Mouse (Mus musculus) MEL (cell line): Measurements from ENCODE around the gene Ankmy2. TPM values are rescaled to one million over a fixed set of nuclear protein-coding genes. Genes with fewer than 3 reads are reported as not detected.

Experiments used
- DNase-seq: peaks from one replicate; pipeline ENCODE4 v3.0.0; 2011; ENCODE audit warnings: low read depth, low spot score
- H3K27ac ChIP-seq: 2 replicates; pipeline ENCODE4 v1.5.1; 2012; ENCODE audit warnings: low read depth, mild to moderate bottlenecking, control low read depth, low read length, moderate library complexity; ENCODE audit not compliant: control insufficient read depth
- H3K27me3 ChIP-seq, 2 experiments: fragments of 150-350 bp in 1 of 2; sonication (generic) in 1 of 2; 2 replicates each; pipeline ENCODE4 v1.6.1; 2012; ENCODE audit warnings: low read length in 2 of 2, mild to moderate bottlenecking in 2 of 2, improper control_type of control experiment in 1 of 2, moderate library complexity in 1 of 2; ENCODE audit not compliant: insufficient read depth in 2 of 2, control insufficient read depth in 1 of 2
- H3K36me3 ChIP-seq, 2 experiments: 2 replicates each; pipeline ENCODE4 v1.6.1; 2012 to 2014; ENCODE audit warnings: low read length in 2 of 2, improper control_type of control experiment in 1 of 2, inconsistent platforms in 1 of 2, mild to moderate bottlenecking in 1 of 2; ENCODE audit not compliant: insufficient read depth in 2 of 2, control insufficient read depth in 1 of 2
- H3K4me1 ChIP-seq, 2 experiments: fragments of 150-350 bp in 1 of 2; sonication (generic) in 1 of 2; 2 replicates each; pipeline ENCODE4 v1.6.1; 2012; ENCODE audit warnings: low read length in 2 of 2, improper control_type of control experiment in 1 of 2, mild to moderate bottlenecking in 1 of 2; ENCODE audit not compliant: insufficient read depth in 2 of 2, control insufficient read depth in 1 of 2
- H3K4me3 ChIP-seq, 2 experiments: fragments of 150-350 bp in 1 of 2; sonication (generic) in 1 of 2; 2 replicates each; pipeline ENCODE4 v1.5.1; 2012; ENCODE audit warnings: low read depth in 2 of 2, low read length in 2 of 2, mild to moderate bottlenecking in 2 of 2, moderate library complexity in 2 of 2, control low read depth in 1 of 2, improper control_type of control experiment in 1 of 2; ENCODE audit not compliant: control insufficient read depth in 1 of 2, insufficient read depth in 1 of 2
- H3K79me2 ChIP-seq: 2 replicates; pipeline ENCODE4 v1.6.1; 2012; ENCODE audit warnings: mild to moderate bottlenecking, low read length, moderate library complexity; ENCODE audit not compliant: control insufficient read depth, poor library complexity, insufficient read depth
- H3K9ac ChIP-seq: 2 replicates; pipeline ENCODE4 v1.6.1; 2012; ENCODE audit warnings: low read depth, mild to moderate bottlenecking, control low read depth, low read length, moderate library complexity; ENCODE audit not compliant: control insufficient read depth, poor library complexity, severe bottlenecking
- H3K9me3 ChIP-seq: fragments of 150-350 bp; sonication (generic); replicated peaks from 2 replicates; pipeline ENCODE4 v1.6.1; 2012; ENCODE audit warnings: mild to moderate bottlenecking, low read length, improper control_type of control experiment, moderate library complexity; ENCODE audit not compliant: insufficient read depth
- BHLHE40 ChIP-seq: IDR thresholded peaks from 2 replicates; pipeline ENCODE4 v1.6.1; 2012; ENCODE audit warnings: low read depth, mild to moderate bottlenecking, inconsistent platforms, low read length, improper control_type of control experiment, borderline replicate concordance
- CHD2 ChIP-seq: IDR thresholded peaks from 2 replicates; pipeline ENCODE4 v1.6.1; 2011; ENCODE audit warnings: low read length, improper control_type of control experiment
- E2F4 ChIP-seq: IDR thresholded peaks from 2 replicates; pipeline ENCODE4 v1.6.1; 2011; ENCODE audit warnings: low read depth, low read length, improper control_type of control experiment, borderline replicate concordance
- ELF1 ChIP-seq: IDR thresholded peaks from 2 replicates; pipeline ENCODE4 v1.6.1; 2014; ENCODE audit warnings: low read depth, mild to moderate bottlenecking, inconsistent platforms, low read length, improper control_type of control experiment, moderate library complexity
- GABPA ChIP-seq: IDR thresholded peaks from 2 replicates; pipeline ENCODE4 v1.6.1; 2012; ENCODE audit warnings: low read depth, mild to moderate bottlenecking, inconsistent platforms, low read length, improper control_type of control experiment, moderate library complexity
- HCFC1 ChIP-seq: IDR thresholded peaks from 2 replicates; pipeline ENCODE4 v1.6.1; 2012; ENCODE audit warnings: low read depth, mild to moderate bottlenecking, inconsistent platforms, low read length, improper control_type of control experiment, moderate library complexity
- KAT2A ChIP-seq: conservative IDR thresholded peaks from 2 replicates; pipeline ENCODE4 v1.6.1; 2012; ENCODE audit warnings: low read depth, low read length, improper control_type of control experiment, inconsistent platforms
- MAFK ChIP-seq: IDR thresholded peaks from 2 replicates; pipeline ENCODE4 v1.6.1; 2011; ENCODE audit warnings: low read depth, mild to moderate bottlenecking, low read length, improper control_type of control experiment, borderline replicate concordance
- MAZ ChIP-seq: IDR thresholded peaks from 2 replicates; pipeline ENCODE4 v1.6.1; 2012; ENCODE audit warnings: low read depth, mild to moderate bottlenecking, inconsistent platforms, low read length, improper control_type of control experiment
- MXI1 ChIP-seq: IDR thresholded peaks from 2 replicates; pipeline ENCODE4 v1.6.1; 2011; ENCODE audit warnings: mild to moderate bottlenecking, low read depth, low read length, improper control_type of control experiment
- MYC ChIP-seq: IDR thresholded peaks from 2 replicates; pipeline ENCODE4 v1.6.1; 2011; ENCODE audit warnings: low read depth, mild to moderate bottlenecking, low read length, improper control_type of control experiment, moderate library complexity
- NELFE ChIP-seq: IDR thresholded peaks from 2 replicates; pipeline ENCODE4 v1.6.1; 2011; ENCODE audit warnings: low read depth, low read length, improper control_type of control experiment
- POLR2A ChIP-seq, 2 experiments: IDR thresholded peaks; 2 replicates each; pipeline ENCODE4 v1.6.1; 2011 to 2012; ENCODE audit warnings: low read length in 2 of 2, mild to moderate bottlenecking in 2 of 2, control low read depth in 1 of 2, improper control_type of control experiment in 1 of 2, low read depth in 1 of 2, moderate library complexity in 1 of 2; ENCODE audit not compliant: control insufficient read depth in 1 of 2, insufficient read depth in 1 of 2, poor library complexity in 1 of 2
- RAD21 ChIP-seq: IDR thresholded peaks from 2 replicates; pipeline ENCODE4 v1.6.1; 2011; ENCODE audit warnings: mild to moderate bottlenecking, low read depth, low read length, improper control_type of control experiment
- RCOR1 ChIP-seq: IDR thresholded peaks from 2 replicates; pipeline ENCODE4 v1.6.1; 2012; ENCODE audit warnings: low read depth, mild to moderate bottlenecking, inconsistent platforms, low read length, improper control_type of control experiment
- TBP ChIP-seq: IDR thresholded peaks from 2 replicates; pipeline ENCODE4 v1.8.0; 2011; ENCODE audit warnings: low read depth, low read length, improper control_type of control experiment
- TCF12 ChIP-seq: IDR thresholded peaks from 2 replicates; pipeline ENCODE4 v1.6.1; 2014; ENCODE audit warnings: low read depth, mild to moderate bottlenecking, inconsistent platforms, low read length, improper control_type of control experiment, moderate library complexity
- USF2 ChIP-seq, 2 experiments: IDR thresholded peaks; 2 replicates each; pipeline ENCODE4 v1.6.1; 2011 to 2012; ENCODE audit warnings: improper control_type of control experiment in 2 of 2, low read length in 2 of 2, borderline replicate concordance in 1 of 2, inconsistent platforms in 1 of 2, low read depth in 1 of 2, mild to moderate bottlenecking in 1 of 2; ENCODE audit not compliant: insufficient read depth in 1 of 2
- ZC3H11A ChIP-seq: IDR thresholded peaks from 2 replicates; pipeline ENCODE4 v1.6.1; 2012; ENCODE audit warnings: low read depth, mild to moderate bottlenecking, inconsistent platforms, low read length, improper control_type of control experiment
- ZKSCAN1 ChIP-seq: IDR thresholded peaks from 2 replicates; pipeline ENCODE4 v1.6.1; 2012; ENCODE audit warnings: low read depth, mild to moderate bottlenecking, inconsistent platforms, low read length, improper control_type of control experiment, moderate library complexity
- polyA plus RNA-seq, 2 experiments: library from polyadenylated mRNA; stranded (reverse) in 1 of 2; unstranded in 1 of 2; fragments of >175 nt in 1 of 2; fragments of >200 nt in 1 of 2; gene quantifications; 2 replicates each; pipeline versions ENCODE4 v1.2.1 to v1.2.4; 2012; ENCODE audit warnings: low replicate concordance in 2 of 2, low read depth in 1 of 2; ENCODE audit not compliant: insufficient read length in 2 of 2, insufficient read depth in 1 of 2, missing spikeins in 1 of 2
- total RNA-seq: library from RNA; depleted of rRNA; stranded (reverse); fragments of 300-350 nt; gene quantifications from 2 replicates; pipeline ENCODE4 v1.2.3, GENCODE M21; 2012

Gene Ankmy2
- total and polyA plus RNA-seq, 3 experiments: 14.3 to 15.3 TPM; not detected in 1

GRCm38 (mm10) chr12:36216905-36217304, 60.0 kb downstream of the Ankmy2 start (continued):
- TF ChIP-seq GABPA (no peak), ZC3H11A (no peak), CHD2 (no peak), KAT2A (no peak)

- no peak for DNase-seq
- no peaks in the 10 kb centered on the region for H3K36me3 ChIP-seq
Measured at GRCm38 (mm10) chr12:36224392-36224791, 67.5 kb downstream of the Ankmy2 start.

GRCm38 (mm10) chr12:36231386-36231785, 74.5 kb downstream of the Ankmy2 start:
- no peak overlapping the region for H3K9ac ChIP-seq
- no peaks in the 10 kb centered on the region for H3K4me1 ChIP-seq
- no peaks in the 10 kb centered on the region for H3K36me3 ChIP-seq
- TF ChIP-seq POLR2A (IDR thresholded peaks at IDR 0.05; ENCODE audit: control insufficient read depth in 1 of 2, insufficient read depth in 1 of 2, low read depth in 1 of 2, low read length in 2 of 2, poor library complexity in 1 of 2): no peak
- TF ChIP-seq, all 39 proteins: peak for 0
- Histone ChIP-seq H3K9me3 (no peaks in the 10 kb centered on the region), H3K27ac (no peak overlapping the region), H3K27me3 (peaks cover 0 to 2% of the 10 kb centered on the region in 2 experiments; a peak in 1 of 4 replicates), H3K79me2 (no peaks in the 10 kb centered on the region), H3K4me3 (no peak overlapping the region)
- no peak for DNase-seq

More at GRCm38 (mm10) chr12:36224392-36224791, 67.5 kb downstream of the Ankmy2 start:
- Histone ChIP-seq H3K4me1 (no peaks in the 10 kb centered on the region), H3K79me2 (no peaks in the 10 kb centered on the region), H3K9me3 (no peaks in the 10 kb centered on the region), H3K27me3 (no peaks in the 10 kb centered on the region; a peak in 1 of 4 replicates), H3K27ac (no peak overlapping the region), H3K9ac (no peak overlapping the region), H3K4me3 (no peak overlapping the region)
- TF ChIP-seq ELF1: no peak
- no peak for TF ChIP-seq MAZ
- TF ChIP-seq MYC: no peak
- no peak for TF ChIP-seq USF2 (IDR thresholded peaks at IDR 0.05; ENCODE audit: borderline replicate concordance in 1 of 2, insufficient read depth in 1 of 2, low read depth in 1 of 2, low read length in 2 of 2)

- Histone ChIP-seq H3K9me3 (no peaks in the 10 kb centered on the region), H3K27ac (no peak overlapping the region), H3K36me3 (no peaks in the 10 kb centered on the region), H3K4me3 (no peak overlapping the region), H3K79me2 (no peaks in the 10 kb centered on the region), H3K27me3 (no peaks in the 10 kb centered on the region; a peak in 2 of 4 replicates), H3K9ac (no peak overlapping the region), H3K4me1 (no peaks in the 10 kb centered on the region)
- no peak for DNase-seq
- no peak for TF ChIP-seq MAZ
- TF ChIP-seq RCOR1: no peak
- TF ChIP-seq NELFE: no peak
- TF ChIP-seq POLR2A (IDR thresholded peaks at IDR 0.05; ENCODE audit: control insufficient read depth in 1 of 2, insufficient read depth in 1 of 2, low read depth in 1 of 2, low read length in 2 of 2, poor library complexity in 1 of 2): no peak
- no peak for TF ChIP-seq ZC3H11A
- no peak for TF ChIP-seq MXI1
- TF ChIP-seq GABPA: no peak
- no peak for TF ChIP-seq TCF12
- TF ChIP-seq RAD21: no peak
- no peak for TF ChIP-seq MAFK
- no peak for TF ChIP-seq E2F4
- TF ChIP-seq HCFC1: no peak
- TF ChIP-seq TBP: no peak
- no peak for TF ChIP-seq ZKSCAN1
- no peak for TF ChIP-seq BHLHE40
- TF ChIP-seq MYC: no peak
Measured at GRCm38 (mm10) chr12:36241171-36241570, 84.3 kb downstream of the Ankmy2 start.
